Mouse (Mus musculus): Measurements from ENCODE around the gene Onecut1. TPM values are rescaled to one million over a fixed set of nuclear protein-coding genes. Genes with fewer than 3 reads are reported as not detected.

Onecut1 gene
- total RNA-seq (2021): not detected
- long read RNA-seq, experiment 1: 0 reads
- long read RNA-seq, experiment 2: 0 reads

GRCm38 (mm10) chr9:74861561-74861980 is at the start of gene Onecut1:
TSS of gene Onecut1 (plus strand) at chr9:74861921.
- DNase-seq: peak; percentile 49

- no peak for DNase-seq
Measured at GRCm38 (mm10) chr9:74819736-74820511, 41.8 kb upstream of the Onecut1 start.

- no peak for DNase-seq
Measured at GRCm38 (mm10) chr9:74825102-74825501, 36.6 kb upstream of the Onecut1 start.

GRCm38 (mm10) chr9:74829206-74829605 is 32.5 kb upstream of the Onecut1 start:
- no peak for DNase-seq

- no peak for DNase-seq
Measured at GRCm38 (mm10) chr9:74842890-74843289, 18.8 kb upstream of the Onecut1 start.

- no peak for DNase-seq
Measured at GRCm38 (mm10) chr9:74846867-74847830, 14.6 kb upstream of the Onecut1 start.

- DNase-seq: no peak
Measured at GRCm38 (mm10) chr9:74848411-74849194, 13.1 kb upstream of the Onecut1 start.

- DNase-seq: no peak
Measured at GRCm38 (mm10) chr9:74849195-74849978, 12.3 kb upstream of the Onecut1 start.

- DNase-seq: no peak
Measured at GRCm38 (mm10) chr9:74849979-74850780, 11.5 kb upstream of the Onecut1 start.

- no peak for DNase-seq
Measured at GRCm38 (mm10) chr9:74850781-74851145, 11.0 kb upstream of the Onecut1 start.

- DNase-seq: no peak
Measured at GRCm38 (mm10) chr9:74851601-74852000, 10.1 kb upstream of the Onecut1 start.

GRCm38 (mm10) chr9:74852361-74852760 is 9.4 kb upstream of the Onecut1 start:
- DNase-seq: no peak

GRCm38 (mm10) chr9:74853191-74854072 is 8.3 kb upstream of the Onecut1 start:
- DNase-seq: no peak

GRCm38 (mm10) chr9:74854073-74854591 is 7.6 kb upstream of the Onecut1 start:
- DNase-seq: no peak

GRCm38 (mm10) chr9:74855446-74855845 is 6.3 kb upstream of the Onecut1 start:
- DNase-seq: no peak

- DNase-seq: no peak
Measured at GRCm38 (mm10) chr9:74856578-74857507, 4.9 kb upstream of the Onecut1 start.

GRCm38 (mm10) chr9:74857508-74857840 is 4.2 kb upstream of the Onecut1 start:
- no peak for DNase-seq

GRCm38 (mm10) chr9:74858111-74858510 is 3.6 kb upstream of the Onecut1 start:
- no peak for DNase-seq
